In the genomic region with DNA sequence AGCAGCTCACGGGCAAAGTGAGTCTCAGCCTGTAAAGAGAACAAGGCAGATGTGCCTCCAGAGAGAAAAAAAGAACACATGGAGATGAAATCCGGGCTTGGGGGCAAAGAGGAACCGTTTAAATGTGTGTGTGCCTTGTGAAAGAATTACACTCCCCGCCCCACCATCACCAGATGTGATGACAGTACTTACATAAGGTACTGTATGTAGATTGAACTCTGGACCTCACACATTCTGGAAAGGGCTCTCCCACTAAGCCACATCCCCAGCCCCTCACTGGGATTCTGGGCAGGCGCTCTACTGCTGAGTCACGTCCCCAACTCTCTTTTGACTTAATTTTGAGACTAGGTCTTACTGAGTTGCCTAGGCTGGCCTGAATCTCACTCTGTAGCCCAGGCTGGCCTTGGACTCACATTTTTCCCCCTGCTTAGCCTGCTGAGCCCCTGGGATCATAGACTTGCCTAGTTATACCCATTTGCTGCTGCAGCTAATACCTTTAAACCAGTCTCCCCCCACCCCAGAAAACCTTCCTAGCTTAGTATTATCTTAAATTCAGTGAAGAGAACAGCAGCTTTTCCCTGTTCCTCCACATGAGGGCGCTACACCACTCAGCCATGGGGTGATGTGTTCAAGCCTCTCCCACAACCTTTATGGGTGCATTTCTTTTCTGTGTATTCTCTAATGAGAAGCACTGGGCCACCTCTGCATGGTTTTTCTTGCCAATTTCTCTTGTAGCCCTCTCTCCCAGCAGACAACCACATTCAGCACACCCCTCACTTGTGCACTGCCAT, we compare ENCODE assay signal across 10 mouse cellular contexts. TPM values are rescaled to one million over a fixed set of nuclear protein-coding genes. Genes with fewer than 3 reads are reported as not detected.
A peak's percentile ranks its signal among the peaks of the same experiment; 100 is the strongest.
DNase-seq lines count a peak whose midpoint lies in the region; ATAC-seq and TF ChIP-seq lines count a peak whose summit lies in the region.
"Had no signal": no experiment of that assay in that cellular context is flagged by ENCODE, and none has a peak within 500 bp of the region (broad histone marks: within the 10 kb centered on the region; RNA-seq: fewer than 3 reads in every experiment).

No protein-coding gene starts in this region.

- H3K4me1 ChIP-seq in liver, embryonic 11.5 days (replicated peaks; ENCODE audit: control insufficient read depth, insufficient read depth, low read length) = no peaks in the 10 kb centered on the region
- peaks cover 8 to 26% of the 10 kb centered on the region in 2 experiments for H3K4me1 ChIP-seq in ES-E14 (ENCODE audit: control insufficient read depth in 2 of 2, insufficient read depth in 2 of 2, low read length in 2 of 2, poor library complexity in 1 of 2)
- no peaks in the 10 kb centered on the region for H3K4me1 ChIP-seq in bone marrow macrophage, adult 2 months (ENCODE audit: control insufficient read depth, insufficient read depth, low read length)
- H3K4me1 ChIP-seq in midbrain, embryonic 13.5 days (replicated peaks) = no peaks in the 10 kb centered on the region
- H3K4me1 ChIP-seq: embryonic facial prominence, embryonic 10.5 days had no signal

- H3K4me2 ChIP-seq in liver, embryonic 11.5 days = no peak overlapping the region
- H3K4me2 ChIP-seq in midbrain, embryonic 13.5 days (replicated peaks) = no peak overlapping the region

- no peaks in the 10 kb centered on the region for H3K9me3 ChIP-seq in liver, embryonic 11.5 days (ENCODE audit: control insufficient read depth, low read length)
- H3K9me3 ChIP-seq in ES-E14 (ENCODE audit: control insufficient read depth, insufficient read depth, low read depth, low read length) = no peaks in the 10 kb centered on the region
- H3K9me3 ChIP-seq in midbrain, embryonic 13.5 days = no peaks in the 10 kb centered on the region
- H3K9me3 ChIP-seq: embryonic facial prominence, embryonic 10.5 days had no signal

- 54% methylated on average over 7 of the region's 7 CpGs for WGBS in liver, embryonic 11.5 days
- 77% methylated on average over 7 of the region's 7 CpGs for WGBS in midbrain, embryonic 13.5 days

- H3K27me3 ChIP-seq in liver, embryonic 11.5 days (replicated peaks; ENCODE audit: control insufficient read depth, insufficient read depth, low read length) = no peaks in the 10 kb centered on the region
- H3K27me3 ChIP-seq in midbrain, embryonic 13.5 days = no peaks in the 10 kb centered on the region

- no peak for ATAC-seq in liver, embryonic 11.5 days (replicated peaks; ENCODE audit: low FRiP score)
- ATAC-seq in midbrain, embryonic 13.5 days = no peak

- H3K4me3 ChIP-seq in liver, embryonic 11.5 days (ENCODE audit: low read depth, low read length) = no peak overlapping the region
- no peak overlapping the region for H3K4me3 ChIP-seq in ES-E14 (ENCODE audit: insufficient read depth in 1 of 2, low read depth in 1 of 2, low read length in 2 of 2, poor library complexity in 1 of 2, severe bottlenecking in 1 of 2)
- H3K4me3 ChIP-seq in bone marrow macrophage, adult 2 months (ENCODE audit: insufficient read depth, low read length) = no peak overlapping the region
- H3K4me3 ChIP-seq in midbrain, embryonic 13.5 days (replicated peaks) = no peak overlapping the region
- H3K4me3 ChIP-seq: embryonic facial prominence, embryonic 10.5 days had no signal

- no peaks in the 10 kb centered on the region for H3K36me3 ChIP-seq in liver, embryonic 11.5 days (ENCODE audit: control insufficient read depth, insufficient read depth, low read length)
- H3K36me3 ChIP-seq in ES-E14 (ENCODE audit: control insufficient read depth, insufficient read depth, low read length, poor library complexity, severe bottlenecking) = peaks cover 8% of the 10 kb centered on the region; the same call in 1 of the 2 replicates
- no peaks in the 10 kb centered on the region for H3K36me3 ChIP-seq in midbrain, embryonic 13.5 days
- H3K36me3 ChIP-seq: embryonic facial prominence, embryonic 10.5 days had no signal

- no peak overlapping the region for H3K27ac ChIP-seq in liver, embryonic 11.5 days (ENCODE audit: low read depth, low read length)
- peak overlapping the region; percentile 80 for H3K27ac ChIP-seq in ES-E14 (ENCODE audit: insufficient read depth, low read depth, low read length, poor library complexity, severe bottlenecking)
- no peak overlapping the region for H3K27ac ChIP-seq in bone marrow macrophage, adult 2 months (ENCODE audit: insufficient read depth, low read depth, low read length)
- no peak overlapping the region for H3K27ac ChIP-seq in midbrain, embryonic 13.5 days
- H3K27ac ChIP-seq: embryonic facial prominence, embryonic 10.5 days had no signal

- in situ Hi-C loops in ES-E14 (cut with MboI; ENCODE audit: low sequenced_read_pairs in 2 of 2, unreplicated experiment in 2 of 2) = no loop called here

- peak; percentile 32 for DNase-seq in liver
- no peak for DNase-seq in liver, embryonic 11.5 days (ENCODE audit: low spot score)
- DNase-seq in ES-E14 (ENCODE audit: low read depth, low spot score) = no peak
- DNase-seq in lung, postnatal 36 days = peak; percentile 39
- no peak for DNase-seq in heart, adult 9 months (ENCODE audit: low spot score in 2 of 2)
- no peak for DNase-seq in urinary bladder, adult 18-20 months (ENCODE audit: low spot score in 2 of 2)
- DNase-seq: adrenal gland, postnatal 25 days had no signal

- TF ChIP-seq CTCF in bone marrow macrophage, adult 2 months (IDR thresholded peaks at IDR 0.05; ENCODE audit: low read depth, low read length) = peak; percentile 46; the same call in 1 of the 2 replicates

- H3K9ac ChIP-seq in liver, embryonic 11.5 days (ENCODE audit: low read depth, low read length) = no peak overlapping the region
- peak overlapping the region; percentile 36; the same call in 1 of the 2 replicates for H3K9ac ChIP-seq in ES-E14 (ENCODE audit: insufficient read depth, low read depth, low read length, poor library complexity, severe bottlenecking)
- no peak overlapping the region for H3K9ac ChIP-seq in midbrain, embryonic 13.5 days (replicated peaks)

- TF ChIP-seq POLR2A in bone marrow macrophage, adult 2 months (IDR thresholded peaks at IDR 0.05; ENCODE audit: borderline replicate concordance, low read depth, low read length) = no peak

TF ChIP-seq in ES-E14, 5 proteins besides CTCF, POLR2A, EP300 and RAD21:
- peak; percentile 35; the same call in 1 of the 2 replicates for TF ChIP-seq MAFK (IDR thresholded peaks at IDR 0.05; ENCODE audit: insufficient read depth, low read depth, low read length)
- no peak for TF ChIP-seq HCFC1 (IDR thresholded peaks at IDR 0.05; ENCODE audit: borderline replicate concordance, insufficient read depth, low read length)

RNA-seq across cellular contexts. Expression of a gene that starts 17.0 kb away (rescaled TPM):
- polyA plus RNA-seq in liver, embryonic 11.5 days (2014; fragmentation: Nextera tagmentation; extraction: Ambion mirVana) = 241 and 251 TPM in 2 replicates
- total RNA-seq in ES-E14 (2012; rRNA removed) = 106 and 114 TPM in 2 replicates
- polyA plus RNA-seq in bone marrow macrophage, adult 2 months (2012; ENCODE audit: insufficient read depth, insufficient read length, missing spikeins) = 146 and 149 TPM in 2 replicates
- polyA plus RNA-seq in midbrain, embryonic 13.5 days (2015; fragmentation: Nextera tagmentation; extraction: Ambion mirVana) = 389 and 412 TPM in 2 replicates

RNA-seq across cellular contexts. Expression of a gene that starts 28.1 kb away (rescaled TPM):
- polyA plus RNA-seq in liver, embryonic 11.5 days (2014; fragmentation: Nextera tagmentation; extraction: Ambion mirVana) = 28.5 and 32.4 TPM in 2 replicates
- total RNA-seq in ES-E14 (2012; rRNA removed) = 15.9 and 18.3 TPM in 2 replicates
- 37.3 and 44.9 TPM in 2 replicates for polyA plus RNA-seq in bone marrow macrophage, adult 2 months (2012; ENCODE audit: insufficient read depth, insufficient read length, missing spikeins)
- polyA plus RNA-seq in midbrain, embryonic 13.5 days (2015; fragmentation: Nextera tagmentation; extraction: Ambion mirVana) = 119 and 125 TPM in 2 replicates

RNA-seq across cellular contexts. Expression of a gene that starts 30.3 kb away (rescaled TPM):
- 2.5 and 2.8 TPM in 2 replicates for polyA plus RNA-seq in liver, embryonic 11.5 days (2014; fragmentation: Nextera tagmentation; extraction: Ambion mirVana)
- total RNA-seq in ES-E14 (2012; rRNA removed) = 0.94 and 1.4 TPM in 2 replicates
- polyA plus RNA-seq in bone marrow macrophage, adult 2 months (2012; ENCODE audit: insufficient read depth, insufficient read length, missing spikeins) = not detected in 2 replicates
- 0.16 and 0.35 TPM in 2 replicates for polyA plus RNA-seq in midbrain, embryonic 13.5 days (2015; fragmentation: Nextera tagmentation; extraction: Ambion mirVana)

RNA-seq across cellular contexts. Expression of a gene that starts 50.7 kb away (rescaled TPM):
- polyA plus RNA-seq in liver, embryonic 11.5 days (2014; fragmentation: Nextera tagmentation; extraction: Ambion mirVana) = 28.7 and 29.2 TPM in 2 replicates
- total RNA-seq in ES-E14 (2012; rRNA removed) = 155 and 201 TPM in 2 replicates
- polyA plus RNA-seq in bone marrow macrophage, adult 2 months (2012; ENCODE audit: insufficient read depth, insufficient read length, missing spikeins) = 66.4 and 66.7 TPM in 2 replicates
- polyA plus RNA-seq in midbrain, embryonic 13.5 days (2015; fragmentation: Nextera tagmentation; extraction: Ambion mirVana) = 34.8 and 35.1 TPM in 2 replicates

RNA-seq across cellular contexts. Expression of a gene that starts 51.7 kb away (rescaled TPM):
- 93.8 and 97.2 TPM in 2 replicates for polyA plus RNA-seq in liver, embryonic 11.5 days (2014; fragmentation: Nextera tagmentation; extraction: Ambion mirVana)
- total RNA-seq in ES-E14 (2012; rRNA removed) = 41.2 and 46.0 TPM in 2 replicates
- polyA plus RNA-seq in bone marrow macrophage, adult 2 months (2012; ENCODE audit: insufficient read depth, insufficient read length, missing spikeins) = 75.0 and 82.2 TPM in 2 replicates
- 110 TPM in 2 replicates for polyA plus RNA-seq in midbrain, embryonic 13.5 days (2015; fragmentation: Nextera tagmentation; extraction: Ambion mirVana)

Comparison
In these comparisons a context has a peak if more than half of its experiments do, and no peak if none do; other contexts are left out.
1. DNase-seq: peak in liver (single experiment) and lung, postnatal 36 days (single experiment); none in liver, embryonic 11.5 days (single experiment), ES-E14 (single experiment), heart, adult 9 months (0 of 2) and urinary bladder, adult 18-20 months (0 of 2).